Mouse (Mus musculus): ENCODE results near the gene Ipo7.
"Not testable (repeated sequence)": the region's sequence is repeated elsewhere in the genome, so short reads cannot be mapped to it uniquely, and the experiment has no call there.

Gene Ipo7

GRCm38 (mm10) chr7:110018631-110019482 is 783 bp downstream of the Ipo7 start:
- DNase-seq (ENCODE audit: low spot score in 2 of 2) = peak; percentile 24 to 30

DNA sequence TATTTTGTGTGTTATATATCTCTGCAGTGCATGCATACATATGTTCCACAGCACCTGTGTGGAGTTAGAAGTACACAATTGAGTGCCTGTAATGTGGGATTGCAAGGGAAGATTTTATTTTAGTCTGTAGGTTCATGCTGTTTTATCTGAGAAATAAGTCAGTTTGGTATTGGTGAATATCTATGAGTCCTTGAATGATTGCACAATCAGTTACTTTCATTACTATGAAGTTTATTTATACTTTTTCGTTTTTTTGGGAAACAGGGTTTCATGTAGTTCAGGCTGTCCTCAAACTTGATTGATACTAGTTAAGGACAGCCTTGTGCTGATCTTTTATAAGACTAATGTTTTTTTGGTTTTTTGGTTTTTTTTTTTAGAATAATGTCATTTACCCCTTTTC is 5.5 kb downstream of the Ipo7 start:
- DNase-seq (ENCODE audit: low spot score in 2 of 2) = no peak

GRCm38 (mm10) chr7:110026594-110026993 is 8.5 kb downstream of the Ipo7 start:
- DNase-seq (ENCODE audit: low spot score in 2 of 2) = no peak

GRCm38 (mm10) chr7:110028826-110029225 is 10.8 kb downstream of the Ipo7 start:
- DNase-seq (ENCODE audit: low spot score in 2 of 2) = no peak

GRCm38 (mm10) chr7:110030342-110030741 is 12.3 kb downstream of the Ipo7 start:
- DNase-seq (ENCODE audit: low spot score in 2 of 2) = no peak

- DNase-seq (ENCODE audit: low spot score in 2 of 2) = not testable (repeated sequence)
Measured at GRCm38 (mm10) chr7:110057723-110058122, 39.6 kb downstream of the Ipo7 start.

DNA sequence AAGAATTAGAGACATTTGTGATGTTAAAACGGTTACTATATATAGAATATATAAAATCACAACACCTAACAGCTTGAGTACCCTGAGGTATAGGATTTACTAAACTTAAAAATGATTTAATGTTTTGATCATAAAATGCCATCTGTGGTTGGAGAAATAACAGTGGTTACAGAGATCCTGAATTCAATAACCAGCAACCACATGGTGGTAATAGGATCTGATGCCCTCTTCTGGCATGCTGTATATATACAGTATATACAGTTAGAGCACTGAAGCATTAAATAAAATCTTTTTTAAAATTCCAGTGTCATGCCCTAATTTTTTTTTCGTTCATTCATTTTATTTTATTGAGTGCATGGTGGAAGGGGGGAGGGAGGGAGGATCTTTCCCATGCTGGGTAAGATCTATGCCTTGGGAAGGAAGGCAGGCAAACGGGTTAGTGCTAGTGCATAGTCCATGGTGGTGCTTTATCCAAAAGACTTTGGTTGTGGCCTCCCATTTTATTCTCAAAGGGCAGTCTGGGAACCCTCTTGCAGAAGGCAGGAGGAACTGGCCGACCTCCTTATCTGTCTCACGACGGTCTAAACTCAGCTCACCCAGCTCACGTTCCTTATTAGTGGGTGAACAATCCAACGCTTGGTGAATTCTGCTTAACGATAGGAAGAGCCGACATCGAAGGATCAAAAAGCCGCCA is 41.2 kb downstream of the Ipo7 start:
- no peak for DNase-seq (ENCODE audit: low spot score in 2 of 2)

- DNase-seq (ENCODE audit: low spot score in 2 of 2) = no peak
Measured at GRCm38 (mm10) chr7:110060106-110060668, 42.1 kb downstream of the Ipo7 start.

GRCm38 (mm10) chr7:110060669-110061198 is 42.7 kb downstream of the Ipo7 start:
- DNase-seq (ENCODE audit: low spot score in 2 of 2) = no peak

GRCm38 (mm10) chr7:110061199-110061751 is 43.2 kb downstream of the Ipo7 start, which contains the start of gene Zfp143:
Gene Zfp143 (plus strand): TSS chr7:110061217.
- DNase-seq (ENCODE audit: low spot score in 2 of 2) = peak; percentile 100

- DNase-seq (ENCODE audit: low spot score in 2 of 2) = peak; percentile 69 to 73
Measured at GRCm38 (mm10) chr7:110061752-110062273, 43.7 kb downstream of the Ipo7 start.

DNA sequence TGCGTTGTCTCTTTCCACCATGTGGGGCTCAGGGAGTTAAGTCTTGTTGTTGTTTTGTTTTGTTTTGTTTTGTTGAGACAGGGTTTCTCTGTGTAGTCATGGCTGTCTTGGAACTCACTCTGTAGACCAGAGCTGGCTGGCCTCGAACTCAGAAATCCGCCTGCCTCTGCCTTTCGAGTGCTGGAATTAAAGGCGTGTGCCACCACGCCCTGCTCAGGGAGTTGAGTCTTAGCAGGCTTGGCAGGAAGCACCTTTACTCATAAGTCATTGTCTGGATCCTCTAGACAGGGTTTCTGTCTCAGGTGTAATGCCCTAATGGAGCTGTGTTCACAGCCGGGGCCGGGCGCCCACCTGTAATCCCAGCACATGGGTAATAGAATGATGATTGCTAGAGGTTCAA is 45.7 kb downstream of the Ipo7 start:
- no peak for DNase-seq (ENCODE audit: low spot score in 2 of 2)

- DNase-seq (ENCODE audit: low spot score in 2 of 2) = no peak
Measured at GRCm38 (mm10) chr7:110069070-110069469, 51.0 kb downstream of the Ipo7 start.

GRCm38 (mm10) chr7:110078168-110078567 is 60.1 kb downstream of the Ipo7 start:
- DNase-seq (ENCODE audit: low spot score in 2 of 2) = no peak

DNA sequence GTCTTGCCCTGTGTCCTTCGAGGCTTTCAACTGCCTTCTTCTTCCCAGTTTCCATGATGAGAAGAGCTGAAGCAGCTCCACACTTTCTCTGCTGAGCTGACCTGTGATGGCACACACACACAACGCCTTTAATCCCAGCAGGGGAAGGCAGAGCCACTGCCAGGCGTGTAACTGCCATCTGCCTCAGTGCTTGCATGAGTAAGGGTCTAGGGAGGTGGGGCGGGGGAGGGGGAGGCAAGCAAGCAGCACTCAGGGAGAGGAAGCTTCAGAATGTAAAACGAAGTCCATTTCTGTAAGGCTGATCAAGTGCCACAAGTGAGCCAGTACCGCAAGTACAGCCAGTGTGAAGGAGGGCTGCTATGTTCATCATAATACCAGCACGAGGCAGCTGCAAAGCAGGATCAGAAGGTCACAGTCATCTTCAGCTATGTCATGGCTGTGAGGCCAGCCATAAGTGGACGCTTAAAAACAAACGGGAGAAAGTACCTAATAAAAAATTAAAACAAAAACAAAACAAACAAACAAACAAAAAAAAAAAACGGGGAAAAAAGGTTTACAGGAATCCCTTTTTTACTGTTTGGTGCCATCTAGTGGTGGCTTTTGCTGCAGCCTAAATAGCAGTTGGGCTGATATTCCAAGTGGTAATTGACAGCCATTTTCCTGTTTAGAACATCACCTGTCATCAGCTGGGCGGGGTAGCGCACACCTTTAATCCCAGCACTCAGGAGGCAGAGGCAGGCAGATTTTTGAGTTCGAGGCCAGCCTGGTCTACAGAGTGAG is 65.5 kb downstream of the Ipo7 start:
- no peak for DNase-seq (ENCODE audit: low spot score in 2 of 2)

DNA sequence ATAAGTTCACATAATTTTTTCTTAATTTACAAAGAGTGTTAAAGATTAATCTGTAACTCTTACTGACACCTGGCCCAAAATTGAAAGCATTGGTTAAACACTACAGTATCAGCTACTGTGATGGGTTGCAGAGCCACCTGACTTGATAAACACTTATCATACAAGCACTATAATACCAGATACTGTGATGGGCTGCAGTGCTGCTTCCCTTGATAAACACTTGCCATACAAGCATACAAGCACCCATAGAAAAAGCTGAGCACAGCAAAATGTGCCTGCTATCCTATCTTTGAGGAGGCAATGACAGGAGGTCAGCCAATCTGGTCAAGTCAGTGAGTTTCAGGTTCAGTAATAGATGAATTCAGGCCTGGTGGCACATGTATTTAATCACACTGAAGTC is 67.1 kb downstream of the Ipo7 start:
- no peak for DNase-seq (ENCODE audit: low spot score in 2 of 2)

GRCm38 (mm10) chr7:110087914-110088313 is 69.8 kb downstream of the Ipo7 start:
- DNase-seq (ENCODE audit: low spot score in 2 of 2) = no peak

GRCm38 (mm10) chr7:110091670-110092069 is 73.6 kb downstream of the Ipo7 start:
- DNase-seq (ENCODE audit: low spot score in 2 of 2) = peak; percentile 52 to 55

GRCm38 (mm10) chr7:110096332-110096731 is 78.3 kb downstream of the Ipo7 start:
- no peak for DNase-seq (ENCODE audit: low spot score in 2 of 2)

DNA sequence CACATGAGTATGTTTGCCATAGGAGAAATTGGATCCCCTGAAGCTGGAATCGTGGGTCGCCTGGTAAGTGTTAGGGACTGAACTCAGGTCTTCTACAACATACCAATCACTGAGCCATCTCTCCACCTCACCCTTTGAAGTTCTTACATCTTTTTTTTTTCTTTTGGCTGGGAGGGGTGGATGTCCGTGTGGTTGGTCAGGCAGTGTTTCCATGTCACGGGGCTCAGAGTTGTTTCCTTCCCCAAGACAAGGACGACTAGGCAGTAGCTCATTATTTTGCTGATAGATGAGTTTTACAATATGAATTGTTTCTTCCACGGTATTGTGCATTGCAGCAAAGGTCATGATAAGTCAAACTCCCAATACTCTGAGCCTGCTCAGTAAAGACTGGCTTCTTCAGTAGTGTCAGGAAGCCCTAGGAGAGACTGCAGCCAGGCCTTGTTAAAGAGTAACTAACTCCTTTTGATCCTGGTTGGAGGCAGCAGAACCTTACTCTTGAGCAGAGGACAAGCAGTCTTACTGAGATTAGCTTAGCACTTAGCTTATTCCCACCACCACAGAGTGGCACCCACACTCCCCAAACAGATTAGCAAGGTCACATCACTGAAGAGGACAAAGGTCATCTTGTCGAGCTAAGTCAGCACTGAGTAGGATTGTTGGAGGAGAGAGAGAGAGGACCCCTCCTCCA is 79.2 kb downstream of the Ipo7 start:
- DNase-seq (ENCODE audit: low spot score in 2 of 2) = no peak
